Mouse (Mus musculus): ENCODE results near the gene Degs2.

- TF ChIP-seq CTCF (IDR thresholded peaks at IDR 0.05) (no peak), POLR2A (IDR thresholded peaks at IDR 0.05; ENCODE audit: insufficient read depth, low read depth, low read length) (no peak), EP300 (IDR thresholded peaks at IDR 0.05; ENCODE audit: insufficient read depth, low read depth, low read length) (no peak)
Measured at GRCm38 (mm10) chr12:108750226-108750625, 48.1 kb upstream of the Degs2 start.
